34 mouse cellular contexts compared by ENCODE assay signal in genomic region chr3:153845500-153845899, GRCm38 (mm10). TPM values are rescaled to one million over a fixed set of nuclear protein-coding genes. Genes with fewer than 3 reads are reported as not detected.
"Had no signal": no experiment of that assay in that cellular context is flagged by ENCODE, and none has a peak within 500 bp of the region (broad histone marks: within the 10 kb centered on the region; RNA-seq: fewer than 3 reads in every experiment).

No protein-coding gene starts in this region.

- H3K9ac ChIP-seq: heart, embryonic 12.5 days; hindbrain, embryonic 12.5 days; hindbrain, embryonic 14.5 days; intestine, embryonic 15.5 days; limb, embryonic 12.5 days had no signal

- ATAC-seq: hindbrain, embryonic 16.5 days; inflammation-experienced regulatory T-cells, adult 6 months; intestine, embryonic 15.5 days; intestine, postnatal 0 days had no signal

- H3K36me3 ChIP-seq: heart, embryonic 10.5 days; heart, embryonic 12.5 days; hindbrain, embryonic 10.5 days; hindbrain, embryonic 12.5 days; intestine, embryonic 15.5 days; limb, embryonic 10.5 days; limb, embryonic 12.5 days had no signal

- H3K4me1 ChIP-seq: hindbrain, embryonic 12.5 days; intestine, embryonic 15.5 days had no signal

- DNase-seq: gastrocnemius, adult 2 months; gastrocnemius, postnatal 10 days; gastrocnemius, postnatal 25 days; heart, adult 18-20 months; heart, postnatal 10 days; heart, postnatal 4 days; kidney, adult 18-20 months; kidney, adult 8-10 months; kidney, postnatal 10 days; kidney, postnatal 25 days; kidney, postnatal 4 days had no signal

- H3K4me2 ChIP-seq: heart, embryonic 12.5 days; hindbrain, embryonic 12.5 days; hindbrain, embryonic 14.5 days; intestine, embryonic 15.5 days; limb, embryonic 12.5 days had no signal

- H3K9me3 ChIP-seq: heart, embryonic 10.5 days; heart, embryonic 12.5 days; hindbrain, embryonic 10.5 days; hindbrain, embryonic 12.5 days; intestine, embryonic 15.5 days; limb, embryonic 10.5 days; limb, embryonic 12.5 days had no signal

- H3K27ac ChIP-seq: gastrocnemius, adult 2 months; heart, embryonic 10.5 days; hindbrain, embryonic 10.5 days; hindbrain, embryonic 12.5 days; hindbrain, embryonic 14.5 days; intestine, embryonic 15.5 days; layer of hippocampus, adult 2 months; left cerebral cortex, adult 2 months; limb, embryonic 10.5 days; limb, embryonic 12.5 days had no signal

- H3K27me3 ChIP-seq: hindbrain, embryonic 12.5 days; intestine, embryonic 15.5 days had no signal

- H3K4me3 ChIP-seq: gastrocnemius, adult 2 months; heart, embryonic 10.5 days; heart, embryonic 12.5 days; hindbrain, embryonic 10.5 days; hindbrain, embryonic 12.5 days; intestine, embryonic 15.5 days; layer of hippocampus, adult 2 months; left cerebral cortex, adult 2 months; limb, embryonic 10.5 days; limb, embryonic 12.5 days had no signal

RNA-seq across cellular contexts. Expression of gene Asb17, which starts 1.5 kb away (rescaled TPM):
- total RNA-seq: gastrocnemius, postnatal 10 days; gastrocnemius, postnatal 25 days; gastrocnemius, postnatal 4 days; granulocyte monocyte progenitor cell, adult 5-6 weeks; heart, adult 18-20 months; heart, adult 8-10 months; heart, postnatal 10 days; heart, postnatal 25 days; heart, postnatal 4 days; layer of hippocampus, adult 2 months; layer of hippocampus, postnatal 10 days; left cerebral cortex, adult 2 months; left cerebral cortex, postnatal 14 days; left cerebral cortex, postnatal 36 days; liver, adult 2 months had no signal
- polyA plus RNA-seq: frontal cortex, adult 2 months; hindbrain, embryonic 14.5 days; inflammation-experienced regulatory T-cells, adult 6 months; intestine, embryonic 15.5 days; intestine, postnatal 0 days; kidney, embryonic 14.5 days; liver, adult 2 months had no signal
